Mouse (Mus musculus): ENCODE results near the gene Plk1.

GRCm38 (mm10) chr7:122152473-122152872 lies 6.8 kb upstream of the Plk1 start:
- TF ChIP-seq CTCF (IDR thresholded peaks at IDR 0.05; ENCODE audit: low read depth, low read length), result no peak
- TF ChIP-seq POLR2A (IDR thresholded peaks at IDR 0.05; ENCODE audit: borderline replicate concordance, low read depth, low read length), result no peak
